Mouse (Mus musculus): ENCODE results near the gene Hipk1.
"Not testable (repeated sequence)": the region's sequence is repeated elsewhere in the genome, so short reads cannot be mapped to it uniquely, and the experiment has no call there.

The Hipk1 gene

GRCm38 (mm10) chr3:103791230-103792110 is at the start of gene Hipk1:
Hipk1 (minus strand) TSS chr3:103791563.
- DNase-seq (ENCODE audit: low spot score), result peak; percentile 88

GRCm38 (mm10) chr3:103840946-103841345 is 49.6 kb upstream of the Hipk1 start:
- DNase-seq (ENCODE audit: low spot score), result not testable (repeated sequence)

- DNase-seq (ENCODE audit: low spot score), result not testable (repeated sequence)
These were observed 48.8 kb upstream of the Hipk1 start for GRCm38 (mm10) chr3:103840195-103840594.

- DNase-seq (ENCODE audit: low spot score), result no peak
These were observed 48.3 kb upstream of the Hipk1 start for GRCm38 (mm10) chr3:103839711-103840110.

- no peak for DNase-seq (ENCODE audit: low spot score)
These were observed 45.1 kb upstream of the Hipk1 start for GRCm38 (mm10) chr3:103836453-103836852.

- no peak for DNase-seq (ENCODE audit: low spot score)
These were observed 44.6 kb upstream of the Hipk1 start for GRCm38 (mm10) chr3:103835951-103836310.

GRCm38 (mm10) chr3:103835272-103835950 is 44.0 kb upstream of the Hipk1 start:
- no peak for DNase-seq (ENCODE audit: low spot score)

- no peak for DNase-seq (ENCODE audit: low spot score)
These were observed 42.6 kb upstream of the Hipk1 start for GRCm38 (mm10) chr3:103834001-103834400.

GRCm38 (mm10) chr3:103832426-103832825 is 41.1 kb upstream of the Hipk1 start, which contains the start of gene Bcl2l15:
Bcl2l15 (plus strand) TSS chr3:103832601.
- peak; percentile 35 for DNase-seq (ENCODE audit: low spot score)

GRCm38 (mm10) chr3:103831146-103831545 is 39.8 kb upstream of the Hipk1 start:
- no peak for DNase-seq (ENCODE audit: low spot score)

GRCm38 (mm10) chr3:103830681-103831080 is 39.3 kb upstream of the Hipk1 start:
- not testable (repeated sequence) for DNase-seq (ENCODE audit: low spot score)

GRCm38 (mm10) chr3:103829036-103829435 is 37.7 kb upstream of the Hipk1 start:
- DNase-seq (ENCODE audit: low spot score), result no peak

- DNase-seq (ENCODE audit: low spot score), result no peak
These were observed 36.2 kb upstream of the Hipk1 start for GRCm38 (mm10) chr3:103827548-103827947.

GRCm38 (mm10) chr3:103810967-103811366 is 19.6 kb upstream of the Hipk1 start:
- no peak for DNase-seq (ENCODE audit: low spot score)

GRCm38 (mm10) chr3:103809799-103810150 is 18.4 kb upstream of the Hipk1 start:
- no peak for DNase-seq (ENCODE audit: low spot score)

GRCm38 (mm10) chr3:103808891-103809798 is 17.8 kb upstream of the Hipk1 start, which contains the start of the genes Dclre1b, Ap4b1 and Gm43064:
Dclre1b (minus strand) TSS chr3:103809444.
Ap4b1 (plus strand) TSS chr3:103809520.
Gm43064 (plus strand) TSS chr3:103809573.
- DNase-seq (ENCODE audit: low spot score), result peak; percentile 87

GRCm38 (mm10) chr3:103805671-103806070 is 14.3 kb upstream of the Hipk1 start:
- DNase-seq (ENCODE audit: low spot score), result no peak

- DNase-seq (ENCODE audit: low spot score), result no peak
These were observed 11.5 kb upstream of the Hipk1 start for GRCm38 (mm10) chr3:103802861-103803260.

GRCm38 (mm10) chr3:103801631-103802531 is 10.5 kb upstream of the Hipk1 start:
- peak; percentile 45 for DNase-seq (ENCODE audit: low spot score)

GRCm38 (mm10) chr3:103799507-103799906 is 8.1 kb upstream of the Hipk1 start:
- DNase-seq (ENCODE audit: low spot score), result peak; percentile 93

GRCm38 (mm10) chr3:103796389-103796788 is 5.0 kb upstream of the Hipk1 start:
- no peak for DNase-seq (ENCODE audit: low spot score)
